Mouse (Mus musculus): ENCODE results near the gene Syndig1l. TPM values are rescaled to one million over a fixed set of nuclear protein-coding genes. Genes with fewer than 3 reads are reported as not detected.

Gene Syndig1l
- polyA plus RNA-seq, 1 experiment: not detected

GRCm38 (mm10) chr12:84640654-84641053, 58.0 kb downstream of the Syndig1l start, which contains the start of gene Vrtn:
Gene Vrtn (plus strand): TSS chr12:84641019.
- 18% methylated on average over 9 of the region's 9 CpGs for WGBS
- no peak within 1 kb of the TSS for H3K4me3 ChIP-seq (ENCODE audit: insufficient read depth, low read depth, low read length)

GRCm38 (mm10) chr12:84640253-84640652, 58.4 kb downstream of the Syndig1l start:
- Histone ChIP-seq H3K4me1 (ENCODE audit: control insufficient read depth, insufficient read depth, low read length) (no peaks in the 10 kb centered on the region), H3K4me3 (ENCODE audit: insufficient read depth, low read depth, low read length) (no peak overlapping the region), H3K27ac (ENCODE audit: insufficient read depth, low read depth, low read length) (no peak overlapping the region)
- WGBS: 13% methylated on average over 5 of the region's 6 CpGs
- TF ChIP-seq CTCF (IDR thresholded peaks at IDR 0.05; ENCODE audit: insufficient read depth, low read depth, low read length) (no peak), POLR2A (IDR thresholded peaks at IDR 0.05; ENCODE audit: insufficient read depth, low read depth, low read length) (no peak)

More at GRCm38 (mm10) chr12:84640654-84641053, 58.0 kb downstream of the Syndig1l start, which contains the start of gene Vrtn:
- Histone ChIP-seq H3K27ac (ENCODE audit: insufficient read depth, low read depth, low read length) (no peak within 1 kb of the TSS), H3K4me1 (ENCODE audit: control insufficient read depth, insufficient read depth, low read length) (no peaks in the 10 kb centered on the region)
- TF ChIP-seq POLR2A (IDR thresholded peaks at IDR 0.05; ENCODE audit: insufficient read depth, low read depth, low read length): no peak
- no peak for TF ChIP-seq CTCF (IDR thresholded peaks at IDR 0.05; ENCODE audit: insufficient read depth, low read depth, low read length)

DNA sequence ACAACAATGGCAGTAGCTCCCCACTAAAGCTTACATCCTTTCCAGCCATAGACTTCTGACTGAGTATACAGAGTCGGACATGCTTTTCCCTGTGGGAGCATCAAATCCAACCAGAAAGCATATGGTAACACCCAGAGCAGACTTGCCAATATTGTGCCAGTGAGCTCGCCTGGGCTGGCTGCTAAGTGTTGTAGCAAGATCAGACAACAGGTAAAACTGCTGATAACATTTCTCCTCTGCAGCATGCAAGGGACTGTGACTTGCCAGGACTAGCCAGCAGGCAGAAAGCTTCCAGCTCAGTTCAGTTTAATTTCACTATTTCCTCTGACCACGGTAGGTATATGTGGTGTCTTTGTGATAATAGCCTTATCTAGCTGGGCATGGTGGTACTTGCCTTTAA, 66.8 kb downstream of the Syndig1l start:
- H3K4me3 ChIP-seq (ENCODE audit: insufficient read depth, low read depth, low read length): no peak overlapping the region
- no peak overlapping the region for H3K27ac ChIP-seq (ENCODE audit: insufficient read depth, low read depth, low read length)
- H3K4me1 ChIP-seq (ENCODE audit: control insufficient read depth, insufficient read depth, low read length): no peaks in the 10 kb centered on the region
- TF ChIP-seq POLR2A (IDR thresholded peaks at IDR 0.05; ENCODE audit: insufficient read depth, low read depth, low read length) (no peak), CTCF (IDR thresholded peaks at IDR 0.05; ENCODE audit: insufficient read depth, low read depth, low read length) (no peak)
- 78% methylated on average over 3 of the region's 3 CpGs for WGBS

Other genes starting within 250 kb of the Syndig1l start
- gene Aldh6a1, start 247.8 kb downstream of the Syndig1l start, polyA plus RNA-seq (2012; ENCODE audit: insufficient read depth, insufficient read length, low replicate concordance, missing spikeins): not detected in 2 replicates
- gene Lin52, start 247.4 kb downstream of the Syndig1l start, polyA plus RNA-seq (2012; ENCODE audit: insufficient read depth, insufficient read length, low replicate concordance, missing spikeins): not detected in 2 replicates
- gene Vsx2, start 129.1 kb downstream of the Syndig1l start, polyA plus RNA-seq (2012; ENCODE audit: insufficient read depth, insufficient read length, low replicate concordance, missing spikeins): not detected in 2 replicates
- gene Abcd4, start 81.4 kb downstream of the Syndig1l start, polyA plus RNA-seq (2012; ENCODE audit: insufficient read depth, insufficient read length, low replicate concordance, missing spikeins): not detected in 2 replicates
- not detected in 2 replicates for gene Vrtn, start 57.8 kb downstream of the Syndig1l start, polyA plus RNA-seq (2012; ENCODE audit: insufficient read depth, insufficient read length, low replicate concordance, missing spikeins)
- not detected in 2 replicates for gene Npc2, start 74.3 kb upstream of the Syndig1l start, polyA plus RNA-seq (2012; ENCODE audit: insufficient read depth, insufficient read length, low replicate concordance, missing spikeins)
- not detected in 2 replicates for gene Isca2, start 74.4 kb upstream of the Syndig1l start, polyA plus RNA-seq (2012; ENCODE audit: insufficient read depth, insufficient read length, low replicate concordance, missing spikeins)
- not detected in 2 replicates for gene Ltbp2, start 177.7 kb upstream of the Syndig1l start, polyA plus RNA-seq (2012; ENCODE audit: insufficient read depth, insufficient read length, low replicate concordance, missing spikeins)

All from olfactory bulb, adult 2 months (tissue).